Mouse (Mus musculus) liver, embryonic 14.5 days (tissue): ENCODE measurements around the gene Sort1. TPM values are rescaled to one million over a fixed set of nuclear protein-coding genes. Genes with fewer than 3 reads are reported as not detected.

Experiments used
- ATAC-seq: fragments of 200-750 bp; cut with Nextera tagmentation; 2 replicates; pipeline ENCODE4 v1.8.0; 2017; ENCODE audit warnings: moderate number of reproducible peaks, mild to moderate bottlenecking, moderate library complexity; ENCODE audit not compliant: insufficient read depth
- DNase-seq, 3 experiments: peaks; one replicate each; pipeline ENCODE4 v3.0.0-alpha.2; 2012 to 2013; ENCODE audit warnings: low read depth in 3 of 3, low spot score in 3 of 3
- H3K27ac ChIP-seq: fragments of 300-500 bp; sonication (generic); 2 replicates; pipeline ENCODE4 v1.5.1; 2014; ENCODE audit warnings: moderate library complexity, mild to moderate bottlenecking, control low read depth, inconsistent platforms
- H3K27me3 ChIP-seq: fragments of 300-500 bp; sonication (generic); 2 replicates; pipeline ENCODE4 v1.6.1; 2014; ENCODE audit warnings: mild to moderate bottlenecking, low read length, moderate library complexity; ENCODE audit not compliant: control insufficient read depth, insufficient read depth
- H3K36me3 ChIP-seq: fragments of 300-500 bp; sonication (generic); replicated peaks from 2 replicates; pipeline ENCODE4 v1.6.1; 2014; ENCODE audit warnings: low read depth; ENCODE audit not compliant: control insufficient read depth, insufficient read depth
- H3K4me1 ChIP-seq, 2 experiments: fragments of 200-500 bp in 1 of 2; fragments of 300-500 bp in 1 of 2; sonication (generic) in 1 of 2; replicated peaks; 2 replicates each; pipeline ENCODE4 v1.6.1; 2012 to 2014; ENCODE audit warnings: antibody characterized with exemption in 1 of 2, inconsistent platforms in 1 of 2, low read length in 1 of 2; ENCODE audit not compliant: control insufficient read depth in 2 of 2, insufficient read depth in 2 of 2
- H3K4me2 ChIP-seq: fragments of 300-500 bp; sonication (generic); 2 replicates; pipeline ENCODE4 v1.6.1; 2014; ENCODE audit warnings: low read depth, mild to moderate bottlenecking, control low read depth, moderate library complexity
- H3K4me3 ChIP-seq, 2 experiments: fragments of 200-500 bp in 1 of 2; fragments of 300-500 bp in 1 of 2; sonication (generic) in 1 of 2; 2 replicates each; pipeline ENCODE4 v1.5.1; 2012 to 2014; ENCODE audit warnings: low read depth in 2 of 2, low read length in 2 of 2, mild to moderate bottlenecking in 2 of 2, control low read depth in 1 of 2, inconsistent platforms in 1 of 2, moderate library complexity in 1 of 2; ENCODE audit not compliant: insufficient read depth in 1 of 2
- H3K9ac ChIP-seq: fragments of 300-500 bp; sonication (generic); replicated peaks from 2 replicates; pipeline ENCODE4 v1.6.1; 2014; ENCODE audit warnings: mild to moderate bottlenecking, control low read depth, moderate library complexity
- H3K9me3 ChIP-seq: fragments of 300-500 bp; sonication (generic); 2 replicates; pipeline ENCODE4 v1.6.1; 2016; ENCODE audit warnings: low read length, mixed read lengths; ENCODE audit not compliant: control insufficient read depth
- CTCF ChIP-seq: IDR thresholded peaks from 2 replicates; pipeline ENCODE4 v1.5.1; 2016; ENCODE audit warnings: antibody characterized with exemption, low read depth, control low read depth
- EP300 ChIP-seq: IDR thresholded peaks from 2 replicates; pipeline ENCODE4 v1.6.1; 2016; ENCODE audit warnings: antibody characterized with exemption, low read depth
- WGBS: fragments of 180-500 bp; shearing (Covaris S2); extraction: QIAGEN DNeasy Blood & Tissue Kit; methylation state at CpG from one replicate; pipeline ENCODE4 v1.1.7; 2014; ENCODE audit not compliant: insufficient replicate concordance; 5-methylcytosine and 5-hydroxymethylcytosine counted together
- polyA plus RNA-seq, 2 experiments: library from polyadenylated mRNA; depleted of rRNA in 1 of 2; stranded (reverse) in 1 of 2; unstranded in 1 of 2; fragments of >200 nt; fragmentation: Nextera tagmentation in 1 of 2; extraction: Ambion mirVana in 1 of 2; gene quantifications; 2 replicates each; pipeline versions ENCODE4 v1.2.1 to v1.2.3; 2012 to 2014

Gene Sort1
- polyA plus RNA-seq, 2 experiments = 3.0 to 3.9 TPM

GRCm38 (mm10) chr3:108325521-108325920 is 41.6 kb downstream of the Sort1 start:
- ATAC-seq = no peak
- Histone ChIP-seq H3K27me3 (no peaks in the 10 kb centered on the region), H3K9ac (no peak overlapping the region), H3K9me3 (no peaks in the 10 kb centered on the region), H3K4me2 (no peak overlapping the region), H3K27ac (no peak overlapping the region), H3K36me3 (no peaks in the 10 kb centered on the region), H3K4me1 (peaks cover 0 to 10% of the 10 kb centered on the region in 2 experiments; a peak in 3 of 4 replicates), H3K4me3 (no peak overlapping the region)
- no peak for DNase-seq
- no peak for TF ChIP-seq EP300
- no peak for TF ChIP-seq CTCF
- 74% methylated on average over 9 of the region's 9 CpGs for WGBS

GRCm38 (mm10) chr3:108327275-108327674 is 43.4 kb downstream of the Sort1 start:
- Histone ChIP-seq H3K9me3 (no peaks in the 10 kb centered on the region), H3K4me1 (peaks cover 0 to 5% of the 10 kb centered on the region in 2 experiments; a peak in 2 of 4 replicates), H3K27ac (no peak overlapping the region), H3K27me3 (no peaks in the 10 kb centered on the region), H3K36me3 (no peaks in the 10 kb centered on the region), H3K4me3 (no peak overlapping the region), H3K4me2 (no peak overlapping the region), H3K9ac (no peak overlapping the region)
- DNase-seq (no peak), ATAC-seq (no peak)
- 64% methylated on average over 8 of the region's 8 CpGs for WGBS
- TF ChIP-seq EP300 = no peak
- no peak for TF ChIP-seq CTCF

- Histone ChIP-seq H3K27ac (no peak overlapping the region), H3K9ac (no peak overlapping the region), H3K9me3 (no peaks in the 10 kb centered on the region), H3K27me3 (no peaks in the 10 kb centered on the region), H3K4me1 (peaks cover 0 to under 1% of the 10 kb centered on the region in 2 experiments; a peak in 1 of 4 replicates), H3K4me2 (no peak overlapping the region), H3K36me3 (no peaks in the 10 kb centered on the region), H3K4me3 (no peak overlapping the region)
- WGBS = 73% methylated on average over 3 of the region's 3 CpGs
- DNase-seq = no peak
- TF ChIP-seq CTCF (no peak), EP300 (no peak)
- no peak for ATAC-seq
These were observed 44.0 kb downstream of the Sort1 start for GRCm38 (mm10) chr3:108327916-108328315.

GRCm38 (mm10) chr3:108328441-108328841 is 44.6 kb downstream of the Sort1 start:
- no peaks in the 10 kb centered on the region for H3K9me3 ChIP-seq
- no peaks in the 10 kb centered on the region for H3K27me3 ChIP-seq
- H3K4me3 ChIP-seq = no peak overlapping the region
- DNase-seq (no peak), ATAC-seq (no peak)
- WGBS = 53% methylated on average over 9 of the region's 9 CpGs
- H3K4me1 ChIP-seq = no peaks in the 10 kb centered on the region
- H3K4me2 ChIP-seq = no peak overlapping the region
- H3K9ac ChIP-seq = no peak overlapping the region
- H3K36me3 ChIP-seq = no peaks in the 10 kb centered on the region
- TF ChIP-seq EP300 = no peak
- no peak for TF ChIP-seq CTCF
- H3K27ac ChIP-seq = no peak overlapping the region

GRCm38 (mm10) chr3:108330812-108331211 is 46.9 kb downstream of the Sort1 start:
- TF ChIP-seq CTCF (no peak), EP300 (no peak)
- ATAC-seq (no peak), DNase-seq (no peak)
- Histone ChIP-seq H3K4me1 (no peaks in the 10 kb centered on the region), H3K27ac (no peak overlapping the region), H3K4me2 (no peak overlapping the region), H3K36me3 (no peaks in the 10 kb centered on the region), H3K9me3 (no peaks in the 10 kb centered on the region), H3K4me3 (no peak overlapping the region), H3K9ac (no peak overlapping the region), H3K27me3 (no peaks in the 10 kb centered on the region)
- 67% methylated on average over 6 of the region's 6 CpGs for WGBS
